ENCODE assay signal across 9 mouse cellular contexts in genomic region chr3:21952695-21953415, GRCm38 (mm10).
A peak's percentile ranks its signal among the peaks of the same experiment; 100 is the strongest.
DNase-seq lines count a peak whose midpoint lies in the region; ATAC-seq and TF ChIP-seq lines count a peak whose summit lies in the region.
"Had no signal": no experiment of that assay in that cellular context is flagged by ENCODE, and none has a peak within 500 bp of the region (broad histone marks: within the 10 kb centered on the region; RNA-seq: fewer than 3 reads in every experiment).

No protein-coding gene starts in this region.

- no peak for TF ChIP-seq CTCF in spleen, adult 2 months (IDR thresholded peaks at IDR 0.05; ENCODE audit: extremely low read depth, insufficient read depth, insufficient read length, insufficient replicate concordance)

- no peak overlapping the region for H3K9ac ChIP-seq in midbrain, embryonic 12.5 days (replicated peaks)
- no peak overlapping the region for H3K9ac ChIP-seq in midbrain, embryonic 11.5 days (ENCODE audit: low read length)
- no peak overlapping the region for H3K9ac ChIP-seq in embryonic facial prominence, embryonic 12.5 days
- H3K9ac ChIP-seq in heart, embryonic 15.5 days: no peak overlapping the region
- H3K9ac ChIP-seq in limb, embryonic 13.5 days: no peak overlapping the region
- H3K9ac ChIP-seq: liver, embryonic 15.5 days had no signal

- H3K4me3 ChIP-seq in midbrain, embryonic 12.5 days: no peak overlapping the region
- H3K4me3 ChIP-seq in midbrain, embryonic 11.5 days (ENCODE audit: low read depth, low read length): no peak overlapping the region
- no peak overlapping the region for H3K4me3 ChIP-seq in embryonic facial prominence, embryonic 12.5 days
- H3K4me3 ChIP-seq in heart, embryonic 15.5 days: no peak overlapping the region
- H3K4me3 ChIP-seq in limb, embryonic 13.5 days: no peak overlapping the region
- no peak overlapping the region for H3K4me3 ChIP-seq in spleen, adult 2 months (ENCODE audit: extremely low read depth, insufficient read depth, insufficient read length)
- H3K4me3 ChIP-seq: liver, embryonic 15.5 days had no signal

- TF ChIP-seq POLR2A in spleen, adult 2 months (IDR thresholded peaks at IDR 0.05; ENCODE audit: low read depth, low read length): no peak; the same call in 1 of the 2 replicates

- DNase-seq in midbrain, embryonic 11.5 days (ENCODE audit: low spot score, missing footprints): no peak
- DNase-seq in spleen, adult 2 months (ENCODE audit: low read depth in 1 of 2, low spot score in 2 of 2): peak; percentile 65 to 84
- DNase-seq in right cerebral cortex, postnatal 25 days: no peak
- DNase-seq in neural tube, embryonic 10.5 days (ENCODE audit: extremely low spot score, low spot score): no peak

- H3K27me3 ChIP-seq in midbrain, embryonic 12.5 days: no peaks in the 10 kb centered on the region
- no peaks in the 10 kb centered on the region for H3K27me3 ChIP-seq in midbrain, embryonic 11.5 days (ENCODE audit: control insufficient read depth, insufficient read depth, low read length)
- no peaks in the 10 kb centered on the region for H3K27me3 ChIP-seq in embryonic facial prominence, embryonic 12.5 days
- no peaks in the 10 kb centered on the region for H3K27me3 ChIP-seq in heart, embryonic 15.5 days
- H3K27me3 ChIP-seq in limb, embryonic 13.5 days: no peaks in the 10 kb centered on the region
- H3K27me3 ChIP-seq in spleen, adult 2 months (ENCODE audit: control insufficient read depth, insufficient read depth, low read length): no peaks in the 10 kb centered on the region
- H3K27me3 ChIP-seq: liver, embryonic 15.5 days had no signal

- H3K4me1 ChIP-seq in midbrain, embryonic 12.5 days: peaks cover 11% of the 10 kb centered on the region
- H3K4me1 ChIP-seq in midbrain, embryonic 11.5 days (ENCODE audit: control insufficient read depth, insufficient read depth, low read length): peaks cover 7% of the 10 kb centered on the region
- H3K4me1 ChIP-seq in embryonic facial prominence, embryonic 12.5 days: peaks cover 9% of the 10 kb centered on the region; the same call in 1 of the 2 replicates
- peaks cover 15% of the 10 kb centered on the region for H3K4me1 ChIP-seq in heart, embryonic 15.5 days (replicated peaks)
- H3K4me1 ChIP-seq in limb, embryonic 13.5 days: peaks cover 17% of the 10 kb centered on the region
- H3K4me1 ChIP-seq in spleen, adult 2 months (ENCODE audit: control insufficient read depth, insufficient read depth, insufficient read length): peaks cover 34% of the 10 kb centered on the region

- peak; percentile 27; the same call in 1 of the 2 replicates for ATAC-seq in midbrain, embryonic 12.5 days (ENCODE audit: low FRiP score, low read depth)
- no peak for ATAC-seq in midbrain, embryonic 11.5 days (ENCODE audit: low FRiP score)
- ATAC-seq in embryonic facial prominence, embryonic 12.5 days (ENCODE audit: insufficient number of reproducible peaks, insufficient read depth, low FRiP score, low TSS enrichment): no peak
- peak; percentile 77 for ATAC-seq in heart, embryonic 15.5 days (replicated peaks; ENCODE audit: insufficient number of reproducible peaks, insufficient read depth, low FRiP score, low read depth)
- peak; percentile 60; the same call in 1 of the 2 replicates for ATAC-seq in limb, embryonic 13.5 days (ENCODE audit: low FRiP score, low read depth)

- H3K36me3 ChIP-seq in midbrain, embryonic 12.5 days: no peaks in the 10 kb centered on the region
- no peaks in the 10 kb centered on the region for H3K36me3 ChIP-seq in midbrain, embryonic 11.5 days (ENCODE audit: control insufficient read depth, insufficient read depth, low read length)
- no peaks in the 10 kb centered on the region for H3K36me3 ChIP-seq in embryonic facial prominence, embryonic 12.5 days
- no peaks in the 10 kb centered on the region for H3K36me3 ChIP-seq in heart, embryonic 15.5 days
- no peaks in the 10 kb centered on the region for H3K36me3 ChIP-seq in limb, embryonic 13.5 days
- H3K36me3 ChIP-seq in spleen, adult 2 months (ENCODE audit: control insufficient read depth, insufficient read depth, low read length): no peaks in the 10 kb centered on the region
- H3K36me3 ChIP-seq: liver, embryonic 15.5 days had no signal

- H3K9me3 ChIP-seq in midbrain, embryonic 12.5 days: no peaks in the 10 kb centered on the region
- no peaks in the 10 kb centered on the region for H3K9me3 ChIP-seq in midbrain, embryonic 11.5 days (ENCODE audit: control insufficient read depth, low read length)
- H3K9me3 ChIP-seq in embryonic facial prominence, embryonic 12.5 days: no peaks in the 10 kb centered on the region
- H3K9me3 ChIP-seq in heart, embryonic 15.5 days (replicated peaks): no peaks in the 10 kb centered on the region
- H3K9me3 ChIP-seq in limb, embryonic 13.5 days: no peaks in the 10 kb centered on the region
- H3K9me3 ChIP-seq: liver, embryonic 15.5 days had no signal

- WGBS in midbrain, embryonic 12.5 days: 63% methylated on average over 8 of the region's 8 CpGs
- WGBS in midbrain, embryonic 11.5 days: 67% methylated on average over 8 of the region's 8 CpGs
- WGBS in embryonic facial prominence, embryonic 12.5 days: 51% methylated on average over 8 of the region's 8 CpGs
- 29% methylated on average over 8 of the region's 8 CpGs for WGBS in heart, embryonic 15.5 days
- 53% methylated on average over 8 of the region's 8 CpGs for WGBS in limb, embryonic 13.5 days
- 24% methylated on average over 8 of the region's 8 CpGs for WGBS in spleen, adult 2 months

- no peak overlapping the region for H3K4me2 ChIP-seq in midbrain, embryonic 12.5 days (replicated peaks)
- no peak overlapping the region for H3K4me2 ChIP-seq in midbrain, embryonic 11.5 days
- H3K4me2 ChIP-seq in embryonic facial prominence, embryonic 12.5 days (replicated peaks): no peak overlapping the region
- no peak overlapping the region for H3K4me2 ChIP-seq in heart, embryonic 15.5 days
- H3K4me2 ChIP-seq in limb, embryonic 13.5 days (replicated peaks): no peak overlapping the region
- H3K4me2 ChIP-seq: liver, embryonic 15.5 days had no signal

- H3K27ac ChIP-seq in midbrain, embryonic 12.5 days (replicated peaks): no peak overlapping the region
- H3K27ac ChIP-seq in midbrain, embryonic 11.5 days (ENCODE audit: low read depth, low read length): no peak overlapping the region
- peak overlapping the region; percentile 20; the same call in 1 of the 2 replicates for H3K27ac ChIP-seq in embryonic facial prominence, embryonic 12.5 days
- peak overlapping the region; percentile 66 for H3K27ac ChIP-seq in heart, embryonic 15.5 days
- no peak overlapping the region for H3K27ac ChIP-seq in limb, embryonic 13.5 days
- peak overlapping the region; percentile 97 for H3K27ac ChIP-seq in spleen, adult 2 months (ENCODE audit: insufficient read depth, low read length)
- H3K27ac ChIP-seq: liver, embryonic 15.5 days had no signal

Comparison
In these comparisons a context has a peak if more than half of its experiments do, and no peak if none do; other contexts are left out.
1. ATAC-seq: peak in midbrain, embryonic 12.5 days (single experiment), heart, embryonic 15.5 days (single experiment) and limb, embryonic 13.5 days (single experiment); none in midbrain, embryonic 11.5 days (single experiment) and embryonic facial prominence, embryonic 12.5 days (single experiment).
2. H3K27ac ChIP-seq: peak in embryonic facial prominence, embryonic 12.5 days (single experiment), heart, embryonic 15.5 days (single experiment) and spleen, adult 2 months (single experiment); none in midbrain, embryonic 12.5 days (single experiment), midbrain, embryonic 11.5 days (single experiment) and limb, embryonic 13.5 days (single experiment).
3. DNase-seq: peak in spleen, adult 2 months (2 of 2); none in midbrain, embryonic 11.5 days (single experiment), right cerebral cortex, postnatal 25 days (single experiment) and neural tube, embryonic 10.5 days (single experiment).